Mouse (Mus musculus) ES-Bruce4 (cell line): ENCODE measurements around the gene Lig1.

Experiments
- CTCF ChIP-seq: IDR thresholded peaks from one replicate; pipeline ENCODE4 v1.8.1; 2011; ENCODE audit warnings: low read depth, low read length
- EP300 ChIP-seq: IDR thresholded peaks from 2 replicates; pipeline ENCODE4 v1.6.1; 2011; ENCODE audit warnings: low read depth, low read length; ENCODE audit not compliant: insufficient read depth
- POLR2A ChIP-seq: IDR thresholded peaks from one replicate; pipeline ENCODE4 v1.8.1; 2011; ENCODE audit warnings: low read length; ENCODE audit not compliant: insufficient read depth

DNA sequence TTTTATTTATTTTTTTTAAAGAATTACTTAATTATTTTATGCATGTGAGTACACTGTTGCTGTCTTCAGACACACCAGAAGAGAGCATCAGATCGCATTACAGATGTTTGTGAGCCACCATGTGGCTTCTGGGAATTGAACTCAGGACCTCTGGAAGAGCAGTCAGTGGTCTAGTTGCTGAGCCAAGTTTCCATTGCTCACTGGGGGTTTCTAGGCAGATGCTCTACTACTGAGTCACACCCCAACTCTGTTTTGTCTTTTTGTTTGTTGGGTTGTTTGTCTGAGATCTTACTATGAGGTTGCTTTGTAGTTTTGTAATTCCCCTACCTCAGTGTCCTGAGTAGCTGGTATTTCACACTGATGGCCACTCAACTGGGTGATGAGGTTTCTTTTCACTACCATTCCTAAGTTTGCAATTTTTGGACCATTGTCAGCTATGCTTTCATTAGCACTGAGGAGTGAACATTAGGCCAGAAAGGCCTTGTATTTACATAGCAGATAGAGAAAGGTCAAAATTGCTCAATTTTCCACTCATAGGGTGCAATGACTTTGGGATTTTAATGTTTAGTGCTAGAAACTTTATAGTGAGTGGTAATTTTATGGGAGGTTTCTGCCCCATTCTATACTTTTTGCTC, 13.1 kb downstream of the Lig1 start:
- TF ChIP-seq CTCF (no peak), POLR2A (no peak), EP300 (no peak)
